Mouse (Mus musculus): ENCODE results near the gene Mast4. TPM values are rescaled to one million over a fixed set of nuclear protein-coding genes. Genes with fewer than 3 reads are reported as not detected.

The Mast4 gene
- total RNA-seq, 2 experiments from 2014 or later, result 45.9 to 49.2 TPM

DNA sequence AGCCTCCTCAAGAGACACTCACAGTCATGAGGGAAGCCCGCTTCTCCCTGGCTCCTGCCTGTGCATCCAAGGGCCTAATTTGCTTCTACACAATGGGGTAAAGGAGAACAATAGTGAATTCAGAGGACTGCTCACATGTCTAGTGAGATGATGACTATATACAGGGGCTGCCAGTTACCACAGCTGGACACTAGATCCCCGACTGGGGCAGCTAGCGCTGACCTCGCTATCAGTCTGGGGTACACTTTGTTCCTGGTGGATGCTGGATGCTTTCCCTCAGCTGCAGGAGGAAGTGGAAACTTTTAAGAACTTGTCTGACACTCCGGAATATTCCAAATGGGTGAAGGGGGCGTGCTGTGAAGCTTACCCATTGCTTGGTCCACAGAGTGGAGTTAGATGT lies 319.7 kb downstream of the Mast4 start:
- intact Hi-C loops (cut with DNase I), result no loop called here
- peak; percentile 9 to 21 for DNase-seq

GRCm38 (mm10) chr13:103014222-103014621 lies 320.1 kb downstream of the Mast4 start:
- intact Hi-C loops (cut with DNase I), result no loop called here
- DNase-seq, result no peak

GRCm38 (mm10) chr13:103005227-103005626 lies 329.1 kb downstream of the Mast4 start:
- intact Hi-C loops (cut with DNase I), result no loop called here

GRCm38 (mm10) chr13:103001831-103002230 lies 332.5 kb downstream of the Mast4 start:
- DNase-seq, result no peak
- intact Hi-C loops (cut with DNase I), result no loop called here

More at GRCm38 (mm10) chr13:103005227-103005626, 329.1 kb downstream of the Mast4 start:
- DNase-seq, result no peak

DNA sequence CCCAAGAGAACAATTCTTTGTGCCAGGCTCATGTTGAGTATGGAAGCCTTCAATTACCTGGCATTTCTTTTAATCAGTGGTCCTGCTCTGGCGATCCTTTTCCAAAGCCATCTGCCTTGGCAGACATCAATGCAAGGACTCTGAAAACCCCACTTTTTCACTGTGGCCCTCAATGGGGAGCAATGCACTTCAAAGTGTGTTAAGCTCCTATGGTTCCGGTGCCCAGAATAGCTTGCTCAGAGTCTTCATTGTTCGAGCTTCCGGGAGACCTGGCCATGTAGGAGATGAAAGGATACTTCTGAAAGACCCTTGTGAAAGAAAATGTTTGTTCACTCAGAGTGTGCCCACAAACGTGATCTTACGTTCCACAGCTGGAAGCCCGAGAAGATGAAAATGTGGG lies 333.4 kb downstream of the Mast4 start:
- DNase-seq, result no peak
- intact Hi-C loops (cut with DNase I), result no loop called here

- peak in 1 of 2 experiments; percentile 41 for DNase-seq
- intact Hi-C loops (cut with DNase I), result loop anchor here (5.0 kb wide), 1 partner anchor 118 kb away; no protein-coding TSS in a partner anchor
Observed at GRCm38 (mm10) chr13:102994098-102994497, 340.2 kb downstream of the Mast4 start.

DNA sequence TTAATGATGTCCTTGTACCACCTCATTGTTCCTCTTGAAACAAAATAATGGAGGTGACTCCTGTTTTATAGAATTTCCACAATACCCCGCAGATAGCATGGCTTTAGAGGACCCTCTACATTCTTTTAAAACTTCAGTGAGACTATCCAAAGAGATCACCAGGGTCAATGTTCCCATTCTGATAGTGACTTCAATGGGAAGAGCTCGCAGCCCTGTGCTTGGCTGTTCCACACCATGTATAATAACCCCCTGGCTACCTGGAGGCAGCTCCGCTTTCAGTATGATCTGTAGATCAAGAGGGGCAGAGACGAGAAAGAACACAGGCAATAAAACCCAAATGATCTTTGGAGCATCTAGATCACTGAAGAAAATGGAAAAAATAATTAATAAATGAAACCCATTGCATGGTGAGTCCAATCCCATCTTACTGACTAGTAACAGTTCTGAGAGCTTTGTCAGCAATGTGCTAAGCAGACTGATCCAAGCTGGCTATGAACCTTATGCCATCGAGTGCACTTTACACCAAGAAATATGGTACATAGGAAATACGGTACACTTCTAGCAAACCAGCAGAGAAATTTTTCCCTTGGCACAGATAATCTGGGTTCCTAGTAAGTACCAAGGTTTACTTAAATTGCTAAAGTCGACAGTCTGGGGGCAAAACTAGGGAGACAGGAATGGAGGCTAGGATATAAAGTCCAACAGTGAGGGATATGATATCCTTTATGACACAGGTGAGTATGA lies 341.4 kb downstream of the Mast4 start:
- DNase-seq, result no peak
- intact Hi-C loops (cut with DNase I), result loop anchor here (5.0 kb wide), 1 partner anchor 119 kb away; no protein-coding TSS in a partner anchor

- intact Hi-C loops (cut with DNase I), result loop anchor here (5.0 kb wide), 1 partner anchor 120 kb away; no protein-coding TSS in a partner anchor
Observed at GRCm38 (mm10) chr13:102991928-102992327, 342.4 kb downstream of the Mast4 start.

GRCm38 (mm10) chr13:102991196-102991595 lies 343.1 kb downstream of the Mast4 start:
- intact Hi-C loops (cut with DNase I), result loop anchor here (5.0 kb wide), 1 partner anchor 121 kb away; no protein-coding TSS in a partner anchor
- no peak for DNase-seq

More at GRCm38 (mm10) chr13:102991928-102992327, 342.4 kb downstream of the Mast4 start:
- no peak for DNase-seq

- no peak for DNase-seq
- intact Hi-C loops (cut with DNase I), result loop anchor here (5.0 kb wide), 1 partner anchor 122 kb away; no protein-coding TSS in a partner anchor
Observed at GRCm38 (mm10) chr13:102990085-102990484, 344.2 kb downstream of the Mast4 start.

DNA sequence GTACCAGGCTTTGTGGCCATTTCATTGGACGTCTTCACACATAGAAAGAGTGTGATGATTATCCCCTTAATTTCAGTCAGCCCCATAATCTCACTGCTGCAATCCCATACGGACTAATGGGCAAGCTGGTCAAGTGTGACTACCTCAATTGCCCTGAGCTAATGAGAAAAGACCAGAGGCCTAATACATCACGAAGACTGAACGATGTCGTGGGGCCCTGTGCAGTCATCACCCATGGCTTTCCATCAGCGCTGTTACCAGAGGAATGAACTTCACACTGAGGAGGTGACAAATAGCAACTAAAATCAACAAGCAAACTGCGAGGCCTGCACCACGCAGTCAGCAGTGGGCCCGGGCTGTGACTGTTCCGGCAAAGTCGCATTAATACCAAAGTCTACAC lies 344.7 kb downstream of the Mast4 start:
- intact Hi-C loops (cut with DNase I), result loop anchor here (5.0 kb wide), 1 partner anchor 123 kb away; no protein-coding TSS in a partner anchor
- no peak for DNase-seq

- intact Hi-C loops (cut with DNase I), result no loop called here
- DNase-seq, result no peak
Observed at GRCm38 (mm10) chr13:102988976-102989375, 345.3 kb downstream of the Mast4 start.

DNA sequence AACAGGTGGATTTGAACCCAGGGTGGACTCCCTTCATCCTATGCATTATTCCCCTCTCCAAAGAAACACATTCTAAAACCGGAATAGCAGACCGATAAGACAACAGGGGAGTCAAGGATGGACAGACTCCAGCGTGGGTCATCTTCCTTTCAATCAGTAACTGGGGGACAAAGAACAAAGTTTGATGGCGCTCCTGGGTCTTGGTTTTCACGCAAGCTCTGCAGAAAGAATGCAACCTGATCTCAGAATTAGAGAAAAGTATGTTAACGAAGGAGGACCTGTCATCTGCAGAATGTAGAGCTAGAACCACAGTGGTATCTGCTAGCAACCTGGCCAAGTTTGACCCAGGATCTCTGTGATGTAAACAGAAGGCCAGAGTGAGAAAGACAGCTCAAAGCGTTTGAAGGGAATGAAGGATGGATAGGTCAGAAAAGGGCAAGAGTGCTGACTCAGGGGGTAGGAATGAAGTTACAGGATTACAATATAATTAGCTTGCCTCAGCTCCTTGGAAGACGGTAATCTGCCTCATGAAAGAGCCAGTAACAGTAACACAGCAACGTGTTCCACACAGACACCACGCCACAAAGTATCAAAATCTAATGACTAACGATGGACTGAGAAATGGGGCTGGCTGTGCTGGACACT lies 345.9 kb downstream of the Mast4 start:
- intact Hi-C loops (cut with DNase I), result no loop called here
- no peak for DNase-seq

- intact Hi-C loops (cut with DNase I), result no loop called here
- DNase-seq, result no peak
Observed at GRCm38 (mm10) chr13:102984550-102984949, 349.7 kb downstream of the Mast4 start.

DNA sequence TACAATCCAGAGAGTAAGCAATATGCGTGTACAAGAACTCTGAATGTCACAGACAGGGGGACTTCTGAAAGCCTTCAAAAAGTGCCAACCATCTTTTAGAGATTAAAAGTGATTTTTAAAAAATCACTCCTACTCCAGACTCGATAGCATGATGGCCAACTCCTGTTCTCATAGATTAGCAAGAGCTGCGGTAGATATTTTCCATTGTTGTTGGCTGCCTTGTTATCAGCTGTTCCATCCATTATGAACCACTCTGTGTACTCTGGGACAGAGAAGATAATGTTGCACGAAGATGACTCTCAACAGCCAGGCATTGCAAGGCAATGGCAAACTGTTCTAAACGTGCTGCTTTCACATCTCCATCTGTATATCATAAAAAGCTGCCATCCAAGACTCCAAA lies 360.4 kb downstream of the Mast4 start:
- intact Hi-C loops (cut with DNase I), result no loop called here
- DNase-seq, result no peak

- intact Hi-C loops (cut with DNase I), result no loop called here
- DNase-seq, result no peak
Observed at GRCm38 (mm10) chr13:102963471-102963870, 370.8 kb downstream of the Mast4 start.

GRCm38 (mm10) chr13:102958273-102959270 lies 375.7 kb downstream of the Mast4 start:
- intact Hi-C loops (cut with DNase I), result no loop called here
- DNase-seq, result no peak

DNA sequence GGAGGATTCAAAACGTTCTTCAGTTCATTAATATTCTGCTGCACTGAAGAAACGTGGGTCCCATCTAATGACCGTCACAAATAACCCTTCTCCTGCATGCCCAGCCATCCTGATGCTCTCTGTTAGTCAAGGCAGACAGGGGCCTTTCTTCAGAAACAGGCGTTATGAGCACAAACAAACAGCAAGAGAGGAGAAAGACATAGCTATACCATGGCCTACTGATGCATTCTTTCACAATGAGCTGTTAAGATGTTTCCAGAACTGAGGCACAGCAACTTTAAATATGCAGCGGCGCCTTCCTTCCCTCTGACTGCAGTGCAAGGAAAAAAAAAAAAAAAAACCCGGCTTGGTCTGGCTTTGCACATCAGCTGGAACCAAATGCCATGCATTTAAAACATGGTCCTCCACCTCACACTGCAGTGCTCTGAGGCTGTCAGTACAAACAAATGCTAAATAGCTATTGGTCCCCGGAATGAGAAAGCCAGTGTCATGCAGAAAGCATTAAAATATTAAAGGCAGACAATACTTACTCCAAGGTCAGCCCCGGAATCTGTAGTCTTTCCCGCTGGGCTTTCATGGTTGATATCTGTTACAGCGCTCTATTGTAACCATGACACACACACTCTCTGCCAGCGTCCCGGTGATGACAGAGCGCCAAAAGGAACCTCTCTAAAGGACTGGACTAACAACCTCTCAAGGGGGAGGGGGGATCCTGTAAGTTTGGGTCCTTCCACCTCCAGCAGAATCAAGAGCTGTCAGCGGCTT lies 376.6 kb downstream of the Mast4 start:
- DNase-seq, result peak; percentile 20 to 33
- intact Hi-C loops (cut with DNase I), result no loop called here

- intact Hi-C loops (cut with DNase I), result no loop called here
- DNase-seq, result no peak
Observed at GRCm38 (mm10) chr13:102955506-102955905, 378.8 kb downstream of the Mast4 start.

DNA sequence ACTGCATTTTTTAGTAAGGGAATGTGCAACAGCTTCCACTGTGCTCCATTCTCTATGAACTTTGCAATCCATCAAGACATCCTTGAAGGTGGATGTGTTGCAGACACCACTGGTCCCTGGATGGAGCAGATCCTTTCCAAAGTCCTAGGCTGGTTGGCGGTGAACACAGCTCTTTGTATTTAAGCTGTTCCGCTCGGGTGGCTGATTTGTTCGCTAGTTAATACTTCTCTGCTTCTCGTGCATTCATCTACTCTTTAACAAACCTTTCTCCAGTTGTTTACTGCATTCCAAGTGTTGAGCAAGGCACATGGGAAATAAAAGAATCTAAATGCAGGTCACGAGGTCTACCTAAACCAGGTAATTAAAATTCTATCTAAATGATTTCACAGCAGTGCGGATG lies 384.5 kb downstream of the Mast4 start:
- intact Hi-C loops (cut with DNase I), result no loop called here
- DNase-seq, result no peak
